Mouse (Mus musculus) left cerebral cortex, adult 6 months (tissue): ENCODE data around the gene Krtap11-1. TPM values are rescaled to one million over a fixed set of nuclear protein-coding genes. Genes with fewer than 3 reads are reported as not detected.

Experiments used
- long read RNA-seq, 2 experiments: library from polyadenylated mRNA; unstranded; transcript quantifications; one replicate each; pipeline ENCODE4 v2.0.0; 2019 to 2020
- polyA plus RNA-seq: library from polyadenylated mRNA; unstranded; fragments of <200 nt; fragmentation: Nextera tagmentation; gene quantifications from 2 replicates; pipeline ENCODE4 v1.2.3, GENCODE M21; 2021

Gene Krtap11-1
- polyA plus RNA-seq = not detected in 2 replicates
- long read RNA-seq, experiment 1 = 0 reads
- long read RNA-seq, experiment 2 = 0 reads

DNA sequence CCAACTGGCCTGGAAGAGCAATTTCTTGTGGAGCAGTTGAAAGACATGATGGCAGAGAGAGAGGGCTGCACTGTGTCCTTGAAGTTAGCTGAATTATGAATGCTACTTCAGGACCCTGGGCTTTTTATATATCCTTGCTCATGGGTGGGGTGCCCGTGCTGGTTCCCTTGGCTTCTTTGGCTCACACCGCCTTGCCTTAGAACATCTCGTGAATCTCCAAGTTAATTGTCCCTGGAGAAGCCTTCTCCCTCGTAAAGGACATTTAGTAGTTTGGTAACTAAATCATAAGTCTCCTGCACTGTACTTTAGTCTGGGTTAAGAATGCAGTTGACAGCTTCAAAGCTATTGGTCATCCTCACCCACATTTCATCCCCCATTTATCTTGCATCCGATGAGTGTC lies at the start of gene Krtap11-1:
Gene Krtap11-1 (minus strand): TSS at position 101 of the 400 bp plus-strand sequence.

Other genes with a start within 250 kb of the Krtap11-1 start
- not detected in 2 replicates for gene Krtap21-1, start 167.3 kb downstream of the Krtap11-1 start, polyA plus RNA-seq
- gene Krtap6-2, start 151.1 kb downstream of the Krtap11-1 start, polyA plus RNA-seq = not detected in 2 replicates
- not detected in 2 replicates for gene Krtap8-1, start 83.2 kb downstream of the Krtap11-1 start, polyA plus RNA-seq
- not detected in 2 replicates for gene Krtap7-1, start 62.9 kb downstream of the Krtap11-1 start, polyA plus RNA-seq